Mouse (Mus musculus) right cerebral cortex, postnatal 36 days (tissue): ENCODE measurements around the gene Srsf12.

ENCODE experiments used
- DNase-seq, 2 experiments: peaks; one replicate each; pipeline ENCODE4 v3.0.0; 2022; ENCODE audit warnings: low spot score in 2 of 2, mixed read lengths in 1 of 2

The Srsf12 gene

DNA sequence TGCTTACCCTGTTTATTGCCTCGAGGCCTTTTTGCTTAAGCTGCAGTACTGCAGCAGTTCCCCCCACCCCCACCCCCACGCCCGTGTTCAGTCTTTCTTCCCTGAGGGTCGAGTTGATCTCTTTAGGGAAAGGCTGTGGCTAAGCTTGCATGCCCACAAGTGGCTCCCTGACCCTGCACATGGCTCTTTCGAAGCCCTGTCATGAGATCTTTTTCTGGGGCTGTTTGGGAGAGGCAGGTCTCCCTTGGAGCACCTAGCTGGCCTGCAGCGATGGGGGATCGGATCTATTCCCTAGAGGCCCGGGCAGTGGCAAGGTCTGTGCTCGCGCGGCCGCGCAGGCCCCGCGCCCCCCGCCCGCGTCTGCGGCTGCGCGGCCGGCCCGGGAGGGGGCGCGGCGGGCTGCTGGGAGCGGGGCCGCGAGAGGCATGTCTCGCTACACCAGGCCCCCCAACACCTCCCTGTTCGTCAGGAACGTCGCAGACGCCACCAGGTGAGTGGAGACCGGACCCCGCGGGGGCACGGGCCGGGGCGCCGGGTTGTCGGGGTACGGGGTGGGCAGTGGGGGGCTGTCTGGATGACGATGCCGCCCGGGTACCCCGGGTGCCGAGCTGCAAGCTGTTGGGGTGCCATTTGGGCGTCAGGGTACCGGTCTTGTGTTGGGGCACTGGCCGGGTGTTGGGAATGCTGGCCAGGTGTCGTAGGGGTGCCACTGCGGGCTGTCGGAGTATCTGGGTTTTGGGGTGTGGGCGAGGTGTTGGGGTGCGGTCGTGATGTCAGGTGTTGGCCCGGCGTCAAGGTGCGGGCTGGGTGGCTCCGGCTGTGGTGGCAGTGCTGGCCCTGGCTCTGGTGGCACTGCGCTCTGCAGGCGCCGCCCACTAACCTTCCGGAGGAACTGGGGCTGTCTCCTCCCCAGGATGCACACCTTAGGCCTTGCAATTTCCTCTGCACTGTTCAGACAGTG is at the start of gene Srsf12:
TSS of gene Srsf12 (plus strand) at position 111 of the 961 bp plus-strand sequence.
- peak; percentile 24 to 32 for DNase-seq

GRCm38 (mm10) chr4:33183477-33183876 is 25.3 kb upstream of the Srsf12 start:
- DNase-seq = no peak

DNA sequence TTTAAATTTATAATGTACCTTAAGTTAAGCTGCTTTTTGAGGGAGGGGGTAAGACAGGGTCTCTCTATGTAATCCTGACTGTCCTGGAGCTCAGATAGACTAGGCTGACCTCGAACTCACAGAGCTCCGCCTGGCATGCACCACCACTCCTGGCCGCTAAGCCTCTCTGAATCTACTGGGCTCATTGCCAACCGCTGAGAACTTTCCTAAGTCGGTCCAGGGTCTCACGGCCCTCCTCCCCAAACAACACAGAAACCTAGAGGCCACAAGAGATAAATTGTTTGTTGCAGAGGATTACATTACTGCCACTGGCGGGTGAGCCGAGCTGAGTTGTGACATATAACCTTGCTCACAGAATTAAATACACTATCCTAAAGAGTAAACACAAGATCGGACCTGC is 20.6 kb upstream of the Srsf12 start:
- DNase-seq = no peak

GRCm38 (mm10) chr4:33188781-33189734 is 19.7 kb upstream of the Srsf12 start:
- DNase-seq = peak; percentile 72 to 80

DNA sequence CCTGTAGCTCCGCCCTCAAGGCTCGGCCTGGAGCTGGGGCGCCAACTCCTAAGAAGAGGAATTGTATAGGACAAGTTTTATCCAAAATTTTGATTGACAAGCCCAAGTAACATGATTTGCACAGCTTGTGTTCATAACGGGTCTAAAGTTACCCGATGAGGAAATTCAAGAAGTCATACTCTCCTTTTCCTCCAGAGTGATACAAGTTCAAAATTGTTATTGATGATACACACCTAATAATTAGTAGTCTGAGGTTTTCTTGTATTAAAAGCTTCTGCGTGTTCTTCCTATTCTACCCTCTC is 19.1 kb upstream of the Srsf12 start, which contains the start of gene Pm20d2:
TSS of gene Pm20d2 (minus strand) at position 3 of the 302 bp plus-strand sequence.
- DNase-seq = no peak

DNA sequence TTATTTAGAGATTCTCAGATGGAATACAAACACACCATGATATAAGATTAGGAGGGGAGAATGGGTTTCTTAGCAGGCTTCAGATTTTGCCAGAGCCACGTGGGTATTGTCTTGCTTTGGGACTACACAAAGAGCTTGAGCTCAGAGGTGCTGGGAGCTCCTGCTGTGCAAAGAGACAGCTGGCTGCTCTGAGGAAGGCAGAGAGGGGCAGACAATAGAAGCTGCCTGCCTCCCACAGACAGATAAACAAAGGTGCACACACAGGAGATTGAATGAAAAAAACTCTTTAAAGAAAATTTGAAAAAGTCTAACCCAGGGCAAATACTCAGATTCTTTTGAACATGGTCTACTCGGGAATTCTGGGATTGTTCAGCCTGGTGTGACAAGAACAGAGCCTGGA is 10.7 kb upstream of the Srsf12 start:
- DNase-seq = no peak

DNA sequence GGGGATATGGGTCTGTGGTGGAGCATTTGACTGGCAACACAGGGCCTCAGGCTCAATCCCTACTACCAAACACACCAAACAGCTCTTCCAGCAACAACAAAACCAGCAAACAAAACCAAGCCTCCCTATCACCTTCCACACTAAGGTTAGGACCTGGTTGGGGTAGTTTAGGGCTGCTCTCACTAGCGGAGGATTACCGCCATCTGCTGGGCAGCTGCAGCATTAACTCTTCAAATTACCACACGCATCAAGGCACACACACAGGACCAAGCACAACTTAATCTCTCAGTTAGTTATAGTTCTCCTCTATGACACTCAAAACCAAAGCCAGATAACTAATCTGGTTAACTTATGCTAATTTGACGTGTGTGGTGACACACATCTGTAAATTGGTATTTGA is 4.1 kb upstream of the Srsf12 start:
- DNase-seq = peak in 1 of 2 experiments; percentile 12

GRCm38 (mm10) chr4:33207551-33207950 is 1.2 kb upstream of the Srsf12 start:
- DNase-seq = no peak

DNA sequence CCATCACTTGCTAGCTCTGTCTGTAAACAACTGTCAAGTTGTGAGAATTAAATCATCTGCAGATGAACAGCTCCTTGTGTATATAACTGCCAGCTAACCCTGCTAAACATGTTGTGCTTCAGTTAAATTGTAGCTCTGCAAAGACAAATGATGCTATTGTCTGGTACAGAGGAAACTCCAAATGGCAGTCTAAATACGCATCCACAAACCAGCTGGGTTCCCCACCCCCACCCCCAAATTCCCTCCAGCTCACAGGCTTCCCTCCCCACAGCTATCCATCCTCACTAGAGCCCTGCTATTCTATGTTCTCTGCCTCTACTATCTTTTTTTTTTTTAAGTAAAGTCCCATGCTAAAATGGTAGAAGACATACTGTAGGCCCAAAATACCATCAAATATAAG is 13.1 kb downstream of the Srsf12 start:
- no peak for DNase-seq

DNA sequence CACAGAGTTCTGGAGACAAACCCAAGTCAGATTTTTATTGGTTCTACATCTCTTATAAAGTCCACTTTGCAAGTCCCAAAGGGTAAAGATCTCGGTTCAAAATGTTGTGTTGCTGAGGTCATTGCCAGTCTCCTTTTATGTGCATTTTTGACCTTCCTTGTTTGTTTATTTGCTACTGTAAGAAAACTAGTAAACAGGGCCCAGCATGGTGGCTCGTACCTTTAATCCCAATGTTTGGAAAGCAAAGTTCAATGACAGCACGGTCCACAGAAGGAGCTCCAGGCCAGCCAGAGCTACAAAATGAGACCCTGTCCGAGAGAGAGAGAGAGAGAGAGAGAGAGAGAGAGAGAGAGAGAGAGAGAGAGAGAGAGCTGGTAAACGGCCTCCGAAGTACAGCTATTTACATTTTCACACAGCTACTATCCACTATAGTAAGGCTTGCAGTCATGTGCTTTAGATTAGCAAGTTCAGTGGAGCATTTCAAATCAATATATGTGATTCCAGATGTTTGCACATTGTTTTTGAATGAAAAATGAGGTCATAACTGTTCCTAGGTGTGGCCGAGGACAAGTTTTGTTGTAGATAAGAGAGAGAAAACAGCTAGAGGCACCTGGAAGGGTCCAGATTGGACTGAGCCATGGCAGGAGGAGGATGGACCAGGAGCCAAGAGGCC is 15.3 kb downstream of the Srsf12 start:
- no peak for DNase-seq

GRCm38 (mm10) chr4:33227164-33227563 is 18.4 kb downstream of the Srsf12 start:
- DNase-seq = no peak

- DNase-seq = no peak
Observed at GRCm38 (mm10) chr4:33229639-33230038, 20.8 kb downstream of the Srsf12 start.

GRCm38 (mm10) chr4:33230881-33231280 is 22.1 kb downstream of the Srsf12 start:
- DNase-seq = no peak

GRCm38 (mm10) chr4:33242536-33242935 is 33.7 kb downstream of the Srsf12 start:
- DNase-seq = no peak

- DNase-seq = no peak
Observed at GRCm38 (mm10) chr4:33243016-33243758, 34.4 kb downstream of the Srsf12 start.

DNA sequence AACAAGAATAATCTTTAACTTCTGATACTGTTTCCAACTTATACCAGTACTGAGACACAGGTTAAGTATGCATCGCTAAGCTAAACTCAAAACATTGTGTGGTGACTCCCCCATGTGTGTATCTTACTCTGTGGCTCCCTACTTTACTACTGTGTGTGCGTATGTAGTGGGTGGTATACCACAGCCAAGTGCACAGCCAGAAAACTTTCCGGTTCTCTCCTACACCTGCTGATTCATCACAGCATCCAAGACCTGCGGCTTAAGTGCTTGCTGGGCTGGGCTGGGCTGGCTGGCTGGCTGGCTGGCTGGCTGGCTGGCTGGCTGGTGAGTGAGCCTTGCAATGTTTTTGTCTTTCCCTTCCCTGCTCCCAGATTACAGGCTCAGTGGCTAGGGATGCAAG is 35.1 kb downstream of the Srsf12 start:
- DNase-seq = peak in 1 of 2 experiments; percentile 26

- no peak for DNase-seq
Observed at GRCm38 (mm10) chr4:33245853-33246395, 37.1 kb downstream of the Srsf12 start.

GRCm38 (mm10) chr4:33247479-33248053 is 38.8 kb downstream of the Srsf12 start:
- peak; percentile 98 for DNase-seq

GRCm38 (mm10) chr4:33248062-33248889 is 39.5 kb downstream of the Srsf12 start:
- DNase-seq = peak; percentile 98
